Mouse (Mus musculus): ENCODE data around the gene Dydc1. TPM values are rescaled to one million over a fixed set of nuclear protein-coding genes. Genes with fewer than 3 reads are reported as not detected.
"Not testable (repeated sequence)": the region's sequence is repeated elsewhere in the genome, so short reads cannot be mapped to it uniquely, and the experiment has no call there.

The Dydc1 gene
- total and polyA plus RNA-seq, 2 experiments from 2014 or later = not detected

DNA sequence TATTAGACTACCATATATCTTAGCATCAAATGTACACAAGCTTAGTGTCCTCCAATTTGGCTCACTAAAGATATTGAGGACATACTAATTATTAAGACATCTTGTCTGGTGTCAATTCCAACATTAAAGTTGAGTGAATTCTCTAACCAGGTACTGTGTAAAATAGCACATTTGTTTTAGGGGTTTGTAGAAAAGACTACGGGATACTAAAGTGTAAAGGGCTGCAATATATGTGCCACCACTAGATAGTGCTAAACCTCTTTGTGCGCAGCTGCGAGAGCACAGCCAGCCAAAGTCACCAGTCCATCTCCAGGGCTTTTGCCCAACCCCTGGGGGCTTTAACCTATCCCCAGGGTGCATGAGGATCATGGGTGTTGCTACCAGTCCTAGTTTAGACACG, 19.5 kb upstream of the Dydc1 start:
- not testable (repeated sequence) for H3K9me3 ChIP-seq (replicated peaks; ENCODE audit: control insufficient read depth, low read length); H3K4me3 ChIP-seq (ENCODE audit: low read depth, low read length); H3K9ac ChIP-seq (replicated peaks; ENCODE audit: low read depth, low read length); H3K4me1 ChIP-seq (ENCODE audit: control insufficient read depth, insufficient read depth); H3K27me3 ChIP-seq (ENCODE audit: control insufficient read depth, insufficient read depth, low read length); H3K27ac ChIP-seq (ENCODE audit: low read depth); H3K36me3 ChIP-seq (replicated peaks; ENCODE audit: control insufficient read depth, insufficient read depth, low read length); DNase-seq (ENCODE audit: low spot score); ATAC-seq (ENCODE audit: insufficient read depth, low read depth); H3K4me2 ChIP-seq (ENCODE audit: low read depth, low read length)
- peak; percentile 21; the same call in 1 of the 2 replicates for TF ChIP-seq CTCF (IDR thresholded peaks at IDR 0.05; ENCODE audit: low read depth)
- whole genome bisulfite sequencing = 28% methylated on average over 3 of the region's 4 CpGs

DNA sequence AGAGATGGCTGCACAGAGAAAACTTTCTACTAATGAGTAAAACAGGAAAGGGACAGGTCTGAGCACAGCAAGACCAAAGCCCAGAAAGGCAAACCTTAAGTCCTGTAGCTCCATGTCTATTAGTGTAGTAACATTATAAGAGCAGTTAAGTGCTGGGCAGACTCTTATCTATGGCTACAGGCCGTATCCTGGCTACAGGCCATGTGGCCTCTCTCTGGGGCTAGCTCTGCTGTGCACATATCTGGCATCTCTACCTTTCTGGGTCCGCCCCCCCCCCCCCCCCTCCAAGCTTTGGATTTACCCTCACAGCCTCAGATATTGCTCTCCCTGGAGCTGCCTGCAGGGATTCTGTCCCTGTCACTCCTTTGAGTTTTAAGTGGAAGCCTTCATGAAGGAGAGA, 7.5 kb upstream of the Dydc1 start:
- no peak for TF ChIP-seq EP300 (IDR thresholded peaks at IDR 0.05; ENCODE audit: low read depth)
- no peak for TF ChIP-seq CTCF (IDR thresholded peaks at IDR 0.05; ENCODE audit: low read depth)
- Histone ChIP-seq H3K4me2 (ENCODE audit: low read depth, low read length) (no peak overlapping the region), H3K9ac (replicated peaks; ENCODE audit: low read depth, low read length) (no peak overlapping the region), H3K27me3 (ENCODE audit: control insufficient read depth, insufficient read depth, low read length) (no peaks in the 10 kb centered on the region), H3K9me3 (replicated peaks; ENCODE audit: control insufficient read depth, low read length) (no peaks in the 10 kb centered on the region), H3K27ac (ENCODE audit: low read depth) (no peak overlapping the region), H3K36me3 (replicated peaks; ENCODE audit: control insufficient read depth, insufficient read depth, low read length) (no peaks in the 10 kb centered on the region), H3K4me3 (ENCODE audit: low read depth, low read length) (no peak overlapping the region), H3K4me1 (ENCODE audit: control insufficient read depth, insufficient read depth) (peaks cover 6% of the 10 kb centered on the region; the same call in 1 of the 2 replicates)
- 6% methylated on average over 2 of the region's 2 CpGs for WGBS
- ATAC-seq (ENCODE audit: insufficient read depth, low read depth) (peak; percentile 60; the same call in 1 of the 2 replicates), DNase-seq (ENCODE audit: low spot score) (no peak)

DNA sequence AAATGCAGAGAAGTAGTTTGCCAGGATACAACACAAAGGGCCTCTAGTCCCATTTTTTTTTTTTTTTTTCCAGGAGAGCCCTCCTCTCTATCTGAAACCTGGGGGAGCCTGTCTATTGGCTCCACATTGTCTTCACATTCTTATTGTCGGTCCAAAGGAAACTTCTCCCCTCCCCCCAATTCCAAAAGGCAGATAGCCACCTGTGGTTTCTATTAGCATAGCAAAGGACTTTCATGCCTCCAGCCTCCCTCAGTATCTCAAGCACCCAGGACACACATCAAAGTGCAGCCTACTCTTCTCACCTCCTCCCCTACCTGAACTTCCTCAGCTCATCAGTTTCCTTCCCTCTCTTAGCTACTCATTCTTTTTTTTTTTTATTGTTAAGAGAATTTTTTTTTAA, 6.3 kb upstream of the Dydc1 start:
- TF ChIP-seq CTCF (IDR thresholded peaks at IDR 0.05; ENCODE audit: low read depth) (no peak), EP300 (IDR thresholded peaks at IDR 0.05; ENCODE audit: low read depth) (no peak)
- Histone ChIP-seq H3K9ac (replicated peaks; ENCODE audit: low read depth, low read length) (no peak overlapping the region), H3K4me3 (ENCODE audit: low read depth, low read length) (no peak overlapping the region), H3K27ac (ENCODE audit: low read depth) (no peak overlapping the region), H3K9me3 (replicated peaks; ENCODE audit: control insufficient read depth, low read length) (no peaks in the 10 kb centered on the region), H3K4me1 (ENCODE audit: control insufficient read depth, insufficient read depth) (peaks cover 6% of the 10 kb centered on the region; the same call in 1 of the 2 replicates), H3K27me3 (ENCODE audit: control insufficient read depth, insufficient read depth, low read length) (no peaks in the 10 kb centered on the region), H3K4me2 (ENCODE audit: low read depth, low read length) (no peak overlapping the region), H3K36me3 (replicated peaks; ENCODE audit: control insufficient read depth, insufficient read depth, low read length) (no peaks in the 10 kb centered on the region)
- whole genome bisulfite sequencing = 47% methylated on average over 1 of the region's 1 CpGs
- ATAC-seq (ENCODE audit: insufficient read depth, low read depth) (no peak), DNase-seq (ENCODE audit: low spot score) (no peak)

DNA sequence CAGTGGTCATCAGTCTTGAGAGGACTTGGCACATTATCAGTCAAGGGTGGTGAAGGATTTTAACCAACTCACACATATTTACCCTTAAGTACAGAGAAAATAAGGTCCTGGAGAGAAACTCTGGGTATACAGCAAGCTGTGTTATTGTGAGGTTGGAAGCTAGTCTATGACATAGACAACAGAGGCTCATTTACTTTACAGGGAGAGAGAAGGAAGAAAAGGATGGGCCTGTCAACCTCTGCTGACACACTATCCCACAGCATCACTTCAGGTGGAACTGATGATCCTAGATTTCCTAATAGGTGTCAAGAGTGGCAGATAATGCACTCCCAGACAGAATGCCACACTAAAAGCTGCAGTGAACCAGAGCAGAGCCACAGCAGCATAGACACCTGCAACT, 3.6 kb upstream of the Dydc1 start, which contains the start of gene Dydc2:
Dydc2 (minus strand) TSS at position 101 of the 400 bp plus-strand sequence.
- H3K4me2 ChIP-seq (ENCODE audit: low read depth, low read length) = no peak within 1 kb of the TSS
- no peak within 1 kb of the TSS for H3K4me3 ChIP-seq (ENCODE audit: low read depth, low read length)
- no peaks in the 10 kb centered on the region for H3K36me3 ChIP-seq (replicated peaks; ENCODE audit: control insufficient read depth, insufficient read depth, low read length)
- H3K9me3 ChIP-seq (replicated peaks; ENCODE audit: control insufficient read depth, low read length) = no peaks in the 10 kb centered on the region
- H3K27ac ChIP-seq (ENCODE audit: low read depth) = no peak within 1 kb of the TSS
- no peak for TF ChIP-seq EP300 (IDR thresholded peaks at IDR 0.05; ENCODE audit: low read depth)
- TF ChIP-seq CTCF (IDR thresholded peaks at IDR 0.05; ENCODE audit: low read depth) = no peak
- DNase-seq (ENCODE audit: low spot score) (no peak), ATAC-seq (ENCODE audit: insufficient read depth, low read depth) (no peak)
- H3K27me3 ChIP-seq (ENCODE audit: control insufficient read depth, insufficient read depth, low read length) = 0 out of 2 replicates have a peak, but pooled peaks cover 4% of the 10 kb centered on the region
- H3K4me1 ChIP-seq (ENCODE audit: control insufficient read depth, insufficient read depth) = peaks cover 13% of the 10 kb centered on the region; the same call in 1 of the 2 replicates
- H3K9ac ChIP-seq (replicated peaks; ENCODE audit: low read depth, low read length) = no peak within 1 kb of the TSS

DNA sequence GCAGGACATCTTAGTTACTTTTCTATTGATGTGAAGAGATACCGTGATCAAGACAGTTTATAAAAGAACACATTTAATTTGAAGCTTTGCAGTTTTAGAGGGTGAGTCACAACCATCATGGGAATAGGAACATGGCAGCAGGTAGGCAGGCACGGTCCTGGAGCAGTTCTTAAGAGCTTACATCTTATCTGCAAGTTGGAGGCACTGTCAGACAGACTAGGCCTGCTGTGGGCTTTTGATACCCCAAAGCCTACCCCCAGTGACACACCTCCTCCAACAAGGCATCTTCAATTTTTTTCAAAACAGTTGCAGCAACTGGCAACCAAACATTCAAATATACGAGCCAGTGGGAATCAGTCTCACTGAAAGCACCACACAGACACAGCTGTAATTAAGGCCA, 2.4 kb upstream of the Dydc1 start:
- DNase-seq (ENCODE audit: low spot score) (no peak), ATAC-seq (ENCODE audit: insufficient read depth, low read depth) (no peak)
- WGBS = 60% methylated on average over 3 of the region's 3 CpGs
- Histone ChIP-seq H3K27ac (ENCODE audit: low read depth) (no peak overlapping the region), H3K4me1 (ENCODE audit: control insufficient read depth, insufficient read depth) (peaks cover 8% of the 10 kb centered on the region; the same call in 1 of the 2 replicates), H3K9ac (replicated peaks; ENCODE audit: low read depth, low read length) (no peak overlapping the region), H3K4me3 (ENCODE audit: low read depth, low read length) (no peak overlapping the region), H3K36me3 (replicated peaks; ENCODE audit: control insufficient read depth, insufficient read depth, low read length) (no peaks in the 10 kb centered on the region), H3K4me2 (ENCODE audit: low read depth, low read length) (no peak overlapping the region), H3K27me3 (ENCODE audit: control insufficient read depth, insufficient read depth, low read length) (0 out of 2 replicates have a peak, but pooled peaks cover 4% of the 10 kb centered on the region), H3K9me3 (replicated peaks; ENCODE audit: control insufficient read depth, low read length) (no peaks in the 10 kb centered on the region)
- TF ChIP-seq EP300 (IDR thresholded peaks at IDR 0.05; ENCODE audit: low read depth) (no peak), CTCF (IDR thresholded peaks at IDR 0.05; ENCODE audit: low read depth) (no peak)

DNA sequence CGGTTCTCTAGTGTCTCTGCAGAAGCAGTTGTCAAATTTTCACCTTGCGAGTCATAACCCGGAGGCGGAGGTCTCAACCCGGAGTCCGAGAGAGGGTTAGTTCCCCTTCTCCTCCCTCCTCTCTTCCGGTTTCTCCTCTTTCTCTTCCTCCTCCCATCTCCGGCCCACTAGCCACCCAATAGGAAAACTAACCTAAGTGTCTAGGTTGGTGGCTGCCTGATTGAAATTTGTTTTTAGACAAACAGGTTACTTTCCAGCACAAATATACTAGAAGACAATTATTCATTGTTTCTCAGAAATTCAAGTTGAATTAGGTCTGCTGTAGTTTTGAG, 199 bp downstream of the Dydc1 start:
- no peak overlapping the region for H3K9ac ChIP-seq (replicated peaks; ENCODE audit: low read depth, low read length)
- peak overlapping the region; percentile 36 for H3K4me3 ChIP-seq (ENCODE audit: low read depth, low read length)
- TF ChIP-seq CTCF (IDR thresholded peaks at IDR 0.05; ENCODE audit: low read depth) (no peak), EP300 (IDR thresholded peaks at IDR 0.05; ENCODE audit: low read depth) (no peak)

More for the DNA sequence above, 199 bp downstream of the Dydc1 start:
- 4% methylated on average over 8 of the region's 8 CpGs for WGBS
- no peak overlapping the region for H3K27ac ChIP-seq (ENCODE audit: low read depth)
- peaks cover 7% of the 10 kb centered on the region; the same call in 1 of the 2 replicates for H3K4me1 ChIP-seq (ENCODE audit: control insufficient read depth, insufficient read depth)
- 0 out of 2 replicates have a peak, but pooled peaks have one; percentile 14 for ATAC-seq (ENCODE audit: insufficient read depth, low read depth)
- H3K27me3 ChIP-seq (ENCODE audit: control insufficient read depth, insufficient read depth, low read length) = 0 out of 2 replicates have a peak, but pooled peaks cover 4% of the 10 kb centered on the region
- DNase-seq (ENCODE audit: low spot score) = no peak
- no peaks in the 10 kb centered on the region for H3K9me3 ChIP-seq (replicated peaks; ENCODE audit: control insufficient read depth, low read length)
- peak overlapping the region; percentile 64 for H3K4me2 ChIP-seq (ENCODE audit: low read depth, low read length)
- H3K36me3 ChIP-seq (replicated peaks; ENCODE audit: control insufficient read depth, insufficient read depth, low read length) = no peaks in the 10 kb centered on the region
